Mouse (Mus musculus) erythroid progenitor cell, adult 5-6 weeks (primary cell): Measurements from ENCODE around the gene Eif4b. TPM values are rescaled to one million over a fixed set of nuclear protein-coding genes. Genes with fewer than 3 reads are reported as not detected.

Experiments used
- ATAC-seq: replicated peaks from 2 replicates; pipeline ENCODE4 v1.8.0; 2016; ENCODE audit warnings: moderate number of reproducible peaks, mild to moderate bottlenecking, moderate TSS enrichment, inconsistent platforms; ENCODE audit not compliant: poor library complexity, low FRiP score, severe bottlenecking
- total RNA-seq, 2 experiments: library from RNA; stranded (forward) in 1 of 2; stranded (reverse) in 1 of 2; fragments of 150-400 nt in 1 of 2; fragments of 186-747, 209-891 nt in 1 of 2; gene quantifications; 2 replicates each; pipeline versions ENCODE4 v1.2.3 to v1.2.4; 2015 to 2017; ENCODE audit warnings: low replicate concordance in 2 of 2

The Eif4b gene
- total RNA-seq, 2 experiments from 2014 or later, result 49.9 to 89.8 TPM

- no peak for ATAC-seq
Observed at GRCm38 (mm10) chr15:102144726-102145125, 71.2 kb downstream of the Eif4b start.

DNA sequence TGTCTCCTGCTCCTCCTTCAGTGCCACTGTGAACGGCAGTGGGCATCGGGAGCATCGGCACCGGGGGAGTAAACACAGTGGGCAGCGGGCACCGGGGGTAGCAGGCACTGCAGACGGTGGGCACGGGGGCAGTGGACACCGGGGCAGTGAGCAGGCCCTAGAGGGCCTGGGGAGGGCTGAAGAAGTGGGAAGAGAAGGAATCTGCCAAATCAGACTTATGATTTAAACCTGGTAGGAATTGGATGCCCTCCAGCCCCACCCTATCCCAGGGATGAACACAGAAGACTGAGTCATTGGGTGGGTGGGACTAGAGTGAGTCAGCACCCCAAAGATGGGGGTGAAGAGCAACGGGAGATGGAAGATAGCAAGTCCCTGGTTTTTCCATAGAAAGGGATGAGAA, 71.8 kb downstream of the Eif4b start:
- no peak for ATAC-seq

GRCm38 (mm10) chr15:102146089-102146488, 72.5 kb downstream of the Eif4b start:
- ATAC-seq, result no peak

Other genes with a start within 250 kb of the Eif4b start
- not detected in 2 replicates for gene Krt1, start 223.0 kb upstream of the Eif4b start, total RNA-seq (2015; ENCODE audit: low replicate concordance)
- gene Krt1, start 223.0 kb upstream of the Eif4b start, total RNA-seq (2017; ENCODE audit: low replicate concordance), result not detected in 2 replicates
- not detected in 2 replicates for gene Krt77, start 204.1 kb upstream of the Eif4b start, total RNA-seq (2015; ENCODE audit: low replicate concordance)
- gene Krt77, start 204.1 kb upstream of the Eif4b start, total RNA-seq (2017; ENCODE audit: low replicate concordance), result not detected in 2 replicates
- gene Krt76, start 180.9 kb upstream of the Eif4b start, total RNA-seq (2015; ENCODE audit: low replicate concordance), result not detected in 2 replicates
- gene Krt76, start 180.9 kb upstream of the Eif4b start, total RNA-seq (2017; ENCODE audit: low replicate concordance), result not detected in 2 replicates
- gene Krt4, start 149.0 kb upstream of the Eif4b start, total RNA-seq (2015; ENCODE audit: low replicate concordance), result not detected in 2 replicates
- gene Krt4, start 149.0 kb upstream of the Eif4b start, total RNA-seq (2017; ENCODE audit: low replicate concordance), result not detected in 2 replicates
- not detected in 2 replicates for gene Krt79, start 133.4 kb upstream of the Eif4b start, total RNA-seq (2015; ENCODE audit: low replicate concordance)
- not detected in 2 replicates for gene Krt79, start 133.4 kb upstream of the Eif4b start, total RNA-seq (2017; ENCODE audit: low replicate concordance)
- not detected in 2 replicates for gene Krt78, start 119.5 kb upstream of the Eif4b start, total RNA-seq (2015; ENCODE audit: low replicate concordance)
- not detected in 2 replicates for gene Krt78, start 119.5 kb upstream of the Eif4b start, total RNA-seq (2017; ENCODE audit: low replicate concordance)
- not detected in 2 replicates for gene Krt8, start 69.3 kb upstream of the Eif4b start, total RNA-seq (2015; ENCODE audit: low replicate concordance)
- gene Krt8, start 69.3 kb upstream of the Eif4b start, total RNA-seq (2017; ENCODE audit: low replicate concordance), result not detected in 2 replicates
- 1.7 TPM in 1 of 2 replicates, not detected in the other for gene Krt18, start 45.6 kb upstream of the Eif4b start, total RNA-seq (2015; ENCODE audit: low replicate concordance)
- gene Krt18, start 45.6 kb upstream of the Eif4b start, total RNA-seq (2017; ENCODE audit: low replicate concordance), result 0.26 TPM in 1 of 2 replicates, not detected in the other
- gene Tns2, start 26.6 kb downstream of the Eif4b start, total RNA-seq (2015; ENCODE audit: low replicate concordance), result 0.36 TPM in 1 of 2 replicates, not detected in the other
- not detected in 2 replicates for gene Tns2, start 26.6 kb downstream of the Eif4b start, total RNA-seq (2017; ENCODE audit: low replicate concordance)
- gene Spryd3, start 62.5 kb downstream of the Eif4b start, total RNA-seq (2015; ENCODE audit: low replicate concordance), result 2.5 and 5.4 TPM in 2 replicates
- gene Spryd3, start 62.5 kb downstream of the Eif4b start, total RNA-seq (2017; ENCODE audit: low replicate concordance), result 2.3 and 16.0 TPM in 2 replicates
- gene Igfbp6, start 70.6 kb downstream of the Eif4b start, total RNA-seq (2015; ENCODE audit: low replicate concordance), result not detected in 2 replicates
- gene Igfbp6, start 70.6 kb downstream of the Eif4b start, total RNA-seq (2017; ENCODE audit: low replicate concordance), result not detected in 2 replicates
- gene Soat2, start 76.8 kb downstream of the Eif4b start, total RNA-seq (2015; ENCODE audit: low replicate concordance), result 1.1 and 5.0 TPM in 2 replicates
- 1.0 and 1.7 TPM in 2 replicates for gene Soat2, start 76.8 kb downstream of the Eif4b start, total RNA-seq (2017; ENCODE audit: low replicate concordance)
- 25.2 and 33.5 TPM in 2 replicates for gene Zfp740, start 129.5 kb downstream of the Eif4b start, total RNA-seq (2015; ENCODE audit: low replicate concordance)
- gene Zfp740, start 129.5 kb downstream of the Eif4b start, total RNA-seq (2017; ENCODE audit: low replicate concordance), result 30.5 and 52.6 TPM in 2 replicates
- gene Csad, start 131.0 kb downstream of the Eif4b start, total RNA-seq (2015; ENCODE audit: low replicate concordance), result 8.3 and 23.9 TPM in 2 replicates
- 6.3 and 27.2 TPM in 2 replicates for gene Csad, start 131.0 kb downstream of the Eif4b start, total RNA-seq (2017; ENCODE audit: low replicate concordance)
- gene Itgb7, start 158.2 kb downstream of the Eif4b start, total RNA-seq (2015; ENCODE audit: low replicate concordance), result 26.0 and 32.1 TPM in 2 replicates
- gene Itgb7, start 158.2 kb downstream of the Eif4b start, total RNA-seq (2017; ENCODE audit: low replicate concordance), result 21.8 and 32.8 TPM in 2 replicates
- gene Rarg, start 183.7 kb downstream of the Eif4b start, total RNA-seq (2015; ENCODE audit: low replicate concordance), result 4.6 and 9.4 TPM in 2 replicates
- 2.6 and 3.6 TPM in 2 replicates for gene Rarg, start 183.7 kb downstream of the Eif4b start, total RNA-seq (2017; ENCODE audit: low replicate concordance)
- gene Gm9918, start 196.8 kb downstream of the Eif4b start, total RNA-seq (2015; ENCODE audit: low replicate concordance), result not detected in 2 replicates
- not detected in 2 replicates for gene Gm9918, start 196.8 kb downstream of the Eif4b start, total RNA-seq (2017; ENCODE audit: low replicate concordance)
- 8.8 and 19.1 TPM in 2 replicates for gene Mfsd5, start 205.7 kb downstream of the Eif4b start, total RNA-seq (2015; ENCODE audit: low replicate concordance)
- 3.1 and 5.1 TPM in 2 replicates for gene Mfsd5, start 205.7 kb downstream of the Eif4b start, total RNA-seq (2017; ENCODE audit: low replicate concordance)
- 145 and 158 TPM in 2 replicates for gene Espl1, start 222.5 kb downstream of the Eif4b start, total RNA-seq (2015; ENCODE audit: low replicate concordance)
- 127 and 176 TPM in 2 replicates for gene Espl1, start 222.5 kb downstream of the Eif4b start, total RNA-seq (2017; ENCODE audit: low replicate concordance)